Mouse (Mus musculus) ES-Bruce4 (cell line): ENCODE results near the gene Oat. TPM values are rescaled to one million over a fixed set of nuclear protein-coding genes. Genes with fewer than 3 reads are reported as not detected.

Experiments used
- H3K27ac ChIP-seq: 2 replicates; pipeline ENCODE4 v1.5.1; 2012; ENCODE audit warnings: low read length, inconsistent platforms; ENCODE audit not compliant: insufficient read depth
- H3K27me3 ChIP-seq: 2 replicates; pipeline ENCODE4 v1.6.1; 2012; ENCODE audit warnings: mild to moderate bottlenecking, low read length, inconsistent platforms; ENCODE audit not compliant: control insufficient read depth, poor library complexity, insufficient read depth, severe bottlenecking
- H3K36me3 ChIP-seq: 2 replicates; pipeline ENCODE4 v1.6.1; 2012; ENCODE audit warnings: inconsistent platforms, mild to moderate bottlenecking, low read length, moderate library complexity; ENCODE audit not compliant: control insufficient read depth, poor library complexity, insufficient read depth, severe bottlenecking
- H3K4me1 ChIP-seq: one replicate; pipeline ENCODE4 v1.8.1; 2011; ENCODE audit warnings: low read length; ENCODE audit not compliant: control insufficient read depth, insufficient read depth
- H3K4me3 ChIP-seq: 2 replicates; pipeline ENCODE4 v1.5.1; 2011; ENCODE audit warnings: low read depth, mild to moderate bottlenecking, low read length
- H3K9ac ChIP-seq: 2 replicates; pipeline ENCODE4 v1.6.1; 2012; ENCODE audit warnings: low read depth, mild to moderate bottlenecking, inconsistent platforms; ENCODE audit not compliant: poor library complexity, severe bottlenecking
- H3K9me3 ChIP-seq: replicated peaks from 2 replicates; pipeline ENCODE4 v1.6.1; 2012; ENCODE audit warnings: mild to moderate bottlenecking, low read length, inconsistent platforms; ENCODE audit not compliant: control insufficient read depth, poor library complexity, insufficient read depth, severe bottlenecking
- CTCF ChIP-seq: IDR thresholded peaks from one replicate; pipeline ENCODE4 v1.8.1; 2011; ENCODE audit warnings: low read depth, low read length
- EP300 ChIP-seq: IDR thresholded peaks from 2 replicates; pipeline ENCODE4 v1.6.1; 2011; ENCODE audit warnings: low read depth, low read length; ENCODE audit not compliant: insufficient read depth
- POLR2A ChIP-seq: IDR thresholded peaks from one replicate; pipeline ENCODE4 v1.8.1; 2011; ENCODE audit warnings: low read length; ENCODE audit not compliant: insufficient read depth
- polyA plus RNA-seq: library from polyadenylated mRNA; stranded (reverse); fragments of >200 nt; gene quantifications from 2 replicates; pipeline ENCODE4 v1.2.4, GENCODE M21; 2011; ENCODE audit warnings: low read depth; ENCODE audit not compliant: missing spikeins, insufficient read depth, insufficient read length

Gene Oat
- polyA plus RNA-seq, 1 experiment = 38.8 TPM

DNA sequence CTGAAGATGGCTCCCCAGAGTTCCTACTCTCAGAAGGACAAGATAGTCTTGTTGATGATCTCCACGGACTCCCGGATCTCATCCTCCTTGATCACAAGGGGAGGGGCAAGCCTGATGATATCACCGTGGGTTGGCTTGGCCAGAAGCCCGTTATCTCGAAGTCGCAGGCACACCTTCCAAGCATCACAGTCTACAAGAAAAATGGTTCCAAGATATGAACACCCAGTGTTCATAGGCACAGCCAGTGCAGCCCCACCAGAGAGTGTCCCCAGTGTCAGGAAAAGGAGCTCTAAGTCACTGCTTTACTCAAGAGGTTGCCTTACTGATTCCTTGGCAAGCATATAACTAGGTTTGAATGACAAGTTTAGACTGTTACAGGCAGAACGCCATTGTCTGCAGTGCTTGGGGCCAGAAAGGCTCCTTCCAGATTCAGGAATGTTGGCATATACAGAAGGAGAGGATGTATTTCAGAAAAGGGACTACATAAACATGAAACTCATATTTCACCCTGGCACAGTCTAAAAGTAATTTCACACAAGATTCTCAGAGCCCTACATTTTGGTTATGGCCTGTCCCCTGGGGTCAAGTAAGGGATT is 18.0 kb downstream of the Oat start:
- peaks cover 4% of the 10 kb centered on the region; the same call in 1 of the 2 replicates for H3K36me3 ChIP-seq

DNA sequence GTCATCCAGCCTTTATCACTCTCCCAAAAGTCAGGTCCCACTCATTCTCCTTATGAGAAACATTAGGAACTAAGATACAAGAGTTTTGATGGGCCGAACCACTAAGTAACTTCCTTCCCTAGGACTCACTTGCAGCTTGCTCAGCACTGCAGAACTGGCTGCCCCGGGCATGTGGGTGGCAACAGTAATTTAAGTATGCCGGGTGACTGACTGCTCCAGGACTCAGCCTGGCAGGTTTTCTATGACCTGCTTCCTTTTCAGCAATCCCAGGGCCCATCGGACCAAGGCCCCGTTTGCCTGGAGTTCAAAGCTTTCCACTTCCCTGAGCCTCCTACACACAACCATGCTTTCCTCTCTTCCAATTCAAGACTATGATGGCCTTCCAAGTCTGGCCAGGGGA is 19.6 kb downstream of the Oat start:
- H3K27me3 ChIP-seq = no peaks in the 10 kb centered on the region
- H3K4me3 ChIP-seq = no peak overlapping the region
- H3K9ac ChIP-seq = no peak overlapping the region
- H3K36me3 ChIP-seq = peaks cover 4% of the 10 kb centered on the region; the same call in 1 of the 2 replicates
- no peaks in the 10 kb centered on the region for H3K9me3 ChIP-seq
- H3K27ac ChIP-seq = no peak overlapping the region
- TF ChIP-seq CTCF (no peak), EP300 (no peak), POLR2A (no peak)
- H3K4me1 ChIP-seq = no peaks in the 10 kb centered on the region

More for the DNA sequence above, 18.0 kb downstream of the Oat start:
- Histone ChIP-seq H3K27ac (no peak overlapping the region), H3K9ac (no peak overlapping the region), H3K9me3 (no peaks in the 10 kb centered on the region), H3K4me1 (no peaks in the 10 kb centered on the region), H3K4me3 (no peak overlapping the region), H3K27me3 (no peaks in the 10 kb centered on the region)
- TF ChIP-seq EP300 (no peak), POLR2A (no peak), CTCF (no peak)

GRCm38 (mm10) chr7:132555911-132556310 is 20.3 kb downstream of the Oat start:
- no peaks in the 10 kb centered on the region for H3K27me3 ChIP-seq
- H3K9ac ChIP-seq = no peak overlapping the region
- H3K9me3 ChIP-seq = no peaks in the 10 kb centered on the region
- no peak overlapping the region for H3K4me3 ChIP-seq
- H3K4me1 ChIP-seq = no peaks in the 10 kb centered on the region
- TF ChIP-seq CTCF (no peak), POLR2A (no peak), EP300 (no peak)
- H3K36me3 ChIP-seq = peaks cover 4% of the 10 kb centered on the region; the same call in 1 of the 2 replicates
- H3K27ac ChIP-seq = no peak overlapping the region

DNA sequence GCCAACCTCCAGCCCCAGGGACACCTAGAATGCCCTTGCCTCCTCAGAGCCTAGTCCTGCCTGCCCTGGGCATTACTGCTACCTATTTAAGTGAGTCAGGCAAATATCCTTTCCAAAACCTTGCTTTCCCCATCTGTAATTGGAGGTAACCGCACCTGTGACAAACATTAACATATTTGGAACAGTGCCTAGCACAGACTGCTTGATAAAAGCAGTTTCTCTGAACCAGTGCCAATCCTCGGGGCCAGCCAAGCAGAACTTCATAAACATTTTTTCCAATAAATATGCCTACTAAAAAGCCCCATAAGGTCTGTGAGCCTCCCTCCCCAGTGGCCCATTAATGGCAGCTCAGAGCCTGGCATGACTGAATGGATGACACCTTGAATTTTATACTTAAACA is 22.1 kb downstream of the Oat start:
- Histone ChIP-seq H3K27ac (no peak overlapping the region), H3K4me1 (no peaks in the 10 kb centered on the region), H3K9ac (no peak overlapping the region), H3K9me3 (no peaks in the 10 kb centered on the region), H3K27me3 (no peaks in the 10 kb centered on the region), H3K36me3 (0 out of 2 replicates have a peak, but pooled peaks cover 2% of the 10 kb centered on the region), H3K4me3 (no peak overlapping the region)
- TF ChIP-seq POLR2A = no peak
- no peak for TF ChIP-seq CTCF
- TF ChIP-seq EP300 = no peak

- no peaks in the 10 kb centered on the region for H3K36me3 ChIP-seq
- no peaks in the 10 kb centered on the region for H3K27me3 ChIP-seq
- peak overlapping the region; percentile 59 for H3K4me3 ChIP-seq
- no peaks in the 10 kb centered on the region for H3K4me1 ChIP-seq
- no peak for TF ChIP-seq POLR2A
- TF ChIP-seq EP300 = no peak
- peak; percentile 95 for TF ChIP-seq CTCF
- no peak overlapping the region for H3K27ac ChIP-seq
- H3K9ac ChIP-seq = peak overlapping the region; percentile 38; the same call in 1 of the 2 replicates
- no peaks in the 10 kb centered on the region for H3K9me3 ChIP-seq
Observed at GRCm38 (mm10) chr7:132551351-132552126, 24.7 kb downstream of the Oat start.

- Histone ChIP-seq H3K27ac (no peak overlapping the region), H3K36me3 (no peaks in the 10 kb centered on the region), H3K4me3 (no peak overlapping the region), H3K4me1 (no peaks in the 10 kb centered on the region), H3K9ac (no peak overlapping the region), H3K27me3 (no peaks in the 10 kb centered on the region), H3K9me3 (no peaks in the 10 kb centered on the region)
- TF ChIP-seq CTCF = no peak
- TF ChIP-seq EP300 = no peak
- TF ChIP-seq POLR2A = no peak
Observed at GRCm38 (mm10) chr7:132547126-132547525, 29.1 kb downstream of the Oat start.
